Mouse (Mus musculus) spleen, adult 2 months (tissue): Measurements from ENCODE around the gene Naa10. TPM values are rescaled to one million over a fixed set of nuclear protein-coding genes. Genes with fewer than 3 reads are reported as not detected.

ENCODE experiments used
- DNase-seq, 2 experiments: peaks; one replicate each; pipeline versions ENCODE4 v3.0.0 to v3.0.0-alpha.2; 2012 to 2021; ENCODE audit warnings: low spot score in 2 of 2, low read depth in 1 of 2
- H3K27ac ChIP-seq: fragments of 200-500 bp; 2 replicates; pipeline ENCODE4 v1.5.1; 2012; ENCODE audit warnings: low read length, inconsistent platforms; ENCODE audit not compliant: insufficient read depth
- H3K27me3 ChIP-seq: fragments of 200-500 bp; 2 replicates; pipeline ENCODE4 v1.6.1; 2012; ENCODE audit warnings: mild to moderate bottlenecking, moderate library complexity, low read length, inconsistent platforms; ENCODE audit not compliant: control insufficient read depth, insufficient read depth
- H3K36me3 ChIP-seq: fragments of 200-500 bp; 2 replicates; pipeline ENCODE4 v1.6.1; 2012; ENCODE audit warnings: mild to moderate bottlenecking, low read length, inconsistent platforms; ENCODE audit not compliant: control insufficient read depth, insufficient read depth
- H3K4me1 ChIP-seq: fragments of 200-500 bp; 2 replicates; pipeline ENCODE4 v1.6.1; 2011; ENCODE audit warnings: inconsistent platforms; ENCODE audit not compliant: control insufficient read depth, insufficient read depth, insufficient read length
- H3K4me3 ChIP-seq: fragments of 200-500 bp; 2 replicates; pipeline ENCODE4 v1.5.1; 2011; ENCODE audit warnings: mild to moderate bottlenecking, inconsistent platforms; ENCODE audit not compliant: insufficient read depth, insufficient read length; ENCODE audit errors: extremely low read depth
- CTCF ChIP-seq: fragments of 200-500 bp; IDR thresholded peaks from 2 replicates; pipeline ENCODE4 v1.5.1; 2011; ENCODE audit warnings: mild to moderate bottlenecking, inconsistent platforms; ENCODE audit not compliant: insufficient read depth, insufficient read length, insufficient replicate concordance; ENCODE audit errors: extremely low read depth
- POLR2A ChIP-seq: fragments of 200-500 bp; IDR thresholded peaks from 2 replicates; pipeline ENCODE4 v1.6.1; 2011; ENCODE audit warnings: low read depth, low read length, inconsistent platforms
- WGBS: fragments of 180-500 bp; shearing (Covaris S2); methylation state at CpG from one replicate; pipeline ENCODE4 v1.1.7; 2018; 5-methylcytosine and 5-hydroxymethylcytosine counted together
- polyA plus RNA-seq: library from polyadenylated mRNA; depleted of rRNA; stranded (reverse); fragments of >200 nt; gene quantifications from 2 replicates; pipeline ENCODE4 v1.2.3, GENCODE M21; 2012

Gene Naa10
- polyA plus RNA-seq, 1 experiment = 36.8 TPM

- 27% methylated on average over 20 of the region's 20 CpGs for WGBS
- TF ChIP-seq CTCF (no peak), POLR2A (no peak)
- no peaks in the 10 kb centered on the region for H3K27me3 ChIP-seq
- DNase-seq = peak in 1 of 2 experiments; percentile 54
- peaks cover 3% of the 10 kb centered on the region; the same call in 1 of the 2 replicates for H3K4me1 ChIP-seq
- H3K4me3 ChIP-seq = peak overlapping the region; percentile 99
- peak overlapping the region; percentile 100 for H3K27ac ChIP-seq
- no peaks in the 10 kb centered on the region; the same call in 1 of the 2 replicates for H3K36me3 ChIP-seq
Observed at GRCm38 (mm10) chrX:73965307-73965706, 43.6 kb upstream of the Naa10 start.

- Histone ChIP-seq H3K4me3 (peak overlapping the region; percentile 99; the same call in 1 of the 2 replicates), H3K36me3 (no peaks in the 10 kb centered on the region; the same call in 1 of the 2 replicates), H3K27me3 (no peaks in the 10 kb centered on the region), H3K27ac (peak overlapping the region; percentile 62; the same call in 1 of the 2 replicates), H3K4me1 (peaks cover 3% of the 10 kb centered on the region; the same call in 1 of the 2 replicates)
- DNase-seq = no peak
- no peak for TF ChIP-seq POLR2A
- TF ChIP-seq CTCF = no peak
- 37% methylated on average over 3 of the region's 3 CpGs for WGBS
Observed at GRCm38 (mm10) chrX:73964363-73964762, 42.6 kb upstream of the Naa10 start.

- TF ChIP-seq CTCF = no peak
- TF ChIP-seq POLR2A = no peak
- H3K36me3 ChIP-seq = peaks cover 62% of the 10 kb centered on the region
- no peaks in the 10 kb centered on the region for H3K4me1 ChIP-seq
- WGBS = 89% methylated on average over 6 of the region's 6 CpGs
- no peak overlapping the region for H3K4me3 ChIP-seq
- no peaks in the 10 kb centered on the region for H3K27me3 ChIP-seq
- DNase-seq = no peak
- H3K27ac ChIP-seq = no peak overlapping the region
Observed at GRCm38 (mm10) chrX:73954988-73955387, 33.2 kb upstream of the Naa10 start.

- no peaks in the 10 kb centered on the region for H3K4me1 ChIP-seq
- H3K27me3 ChIP-seq = no peaks in the 10 kb centered on the region
- H3K36me3 ChIP-seq = peaks cover 63% of the 10 kb centered on the region
- no peak overlapping the region for H3K4me3 ChIP-seq
- no peak for DNase-seq
- no peak overlapping the region for H3K27ac ChIP-seq
- no peak for TF ChIP-seq CTCF
- TF ChIP-seq POLR2A = no peak
- 87% methylated on average over 5 of the region's 5 CpGs for WGBS
Observed at GRCm38 (mm10) chrX:73952603-73953002, 30.9 kb upstream of the Naa10 start.

GRCm38 (mm10) chrX:73949341-73949740, 27.6 kb upstream of the Naa10 start:
- no peak for DNase-seq

GRCm38 (mm10) chrX:73948647-73949046, 26.9 kb upstream of the Naa10 start:
- H3K4me3 ChIP-seq = no peak overlapping the region
- peaks cover 53% of the 10 kb centered on the region for H3K36me3 ChIP-seq
- 36% methylated on average over 4 of the region's 4 CpGs for WGBS
- no peaks in the 10 kb centered on the region for H3K4me1 ChIP-seq
- H3K27me3 ChIP-seq = no peaks in the 10 kb centered on the region
- peak; percentile 37; the same call in 1 of the 2 replicates for TF ChIP-seq CTCF
- no peak for TF ChIP-seq POLR2A
- DNase-seq = peak; percentile 44 to 47
- H3K27ac ChIP-seq = no peak overlapping the region

More at GRCm38 (mm10) chrX:73949341-73949740, 27.6 kb upstream of the Naa10 start:
- WGBS = 85% methylated on average over 10 of the region's 10 CpGs
- no peak overlapping the region for H3K4me3 ChIP-seq
- H3K27me3 ChIP-seq = no peaks in the 10 kb centered on the region
- no peaks in the 10 kb centered on the region for H3K4me1 ChIP-seq
- TF ChIP-seq CTCF (no peak), POLR2A (no peak)
- no peak overlapping the region for H3K27ac ChIP-seq
- peaks cover 52% of the 10 kb centered on the region for H3K36me3 ChIP-seq

- no peaks in the 10 kb centered on the region for H3K4me1 ChIP-seq
- WGBS = 85% methylated on average over 6 of the region's 6 CpGs
- no peak overlapping the region for H3K27ac ChIP-seq
- no peak for TF ChIP-seq POLR2A
- no peak for TF ChIP-seq CTCF
- peaks cover 42% of the 10 kb centered on the region for H3K36me3 ChIP-seq
- DNase-seq = no peak
- H3K4me3 ChIP-seq = no peak overlapping the region
- no peaks in the 10 kb centered on the region for H3K27me3 ChIP-seq
Observed at GRCm38 (mm10) chrX:73946896-73947295, 25.2 kb upstream of the Naa10 start.
